Mouse (Mus musculus) liver, postnatal 0 days (tissue): ENCODE results near the gene Atp6v0e.

Experiments
- CTCF ChIP-seq: sonication (generic); IDR thresholded peaks from 2 replicates; pipeline ENCODE4 v1.5.1; 2016; ENCODE audit warnings: antibody characterized with exemption, low read depth
- EP300 ChIP-seq: IDR thresholded peaks from 2 replicates; pipeline ENCODE4 v1.6.1; 2016; ENCODE audit warnings: antibody characterized with exemption, low read depth, mild to moderate bottlenecking

- no peak for TF ChIP-seq CTCF
- TF ChIP-seq EP300 = no peak
These were observed 37.5 kb upstream of the Atp6v0e start for GRCm38 (mm10) chr17:26625521-26626010.
